Mouse (Mus musculus) forebrain, embryonic 11.5 days (tissue): ENCODE results near the gene Tle2. TPM values are rescaled to one million over a fixed set of nuclear protein-coding genes. Genes with fewer than 3 reads are reported as not detected.

Source experiments
- ATAC-seq: fragments of 200-750 bp; cut with Nextera tagmentation; replicated peaks from 2 replicates; pipeline ENCODE4 v1.8.0; 2017; ENCODE audit warnings: moderate TSS enrichment; ENCODE audit not compliant: low FRiP score
- DNase-seq: peaks from one replicate; pipeline ENCODE4 v3.0.0-alpha.2; 2017; ENCODE audit warnings: low spot score
- H3K27ac ChIP-seq: fragments of 300-500 bp; sonication (generic); 2 replicates; pipeline ENCODE4 v1.5.1; 2014; ENCODE audit warnings: low read depth, low read length
- H3K27me3 ChIP-seq: fragments of 300-500 bp; sonication (generic); 2 replicates; pipeline ENCODE4 v1.6.1; 2014; ENCODE audit warnings: mild to moderate bottlenecking, low read length, mixed read lengths; ENCODE audit not compliant: control insufficient read depth, insufficient read depth
- H3K36me3 ChIP-seq: fragments of 300-500 bp; sonication (generic); 2 replicates; pipeline ENCODE4 v1.6.1; 2014; ENCODE audit warnings: mild to moderate bottlenecking, low read length, moderate library complexity, mixed read lengths; ENCODE audit not compliant: control insufficient read depth, insufficient read depth
- H3K4me1 ChIP-seq: fragments of 300-500 bp; sonication (generic); replicated peaks from 2 replicates; pipeline ENCODE4 v1.6.1; 2014; ENCODE audit warnings: low read length, mixed read lengths; ENCODE audit not compliant: control insufficient read depth, insufficient read depth
- H3K4me2 ChIP-seq: fragments of 300-500 bp; sonication (generic); 2 replicates; pipeline ENCODE4 v1.6.1; 2014; ENCODE audit warnings: low read depth, mild to moderate bottlenecking, low read length, moderate library complexity, mixed read lengths; ENCODE audit not compliant: severe bottlenecking
- H3K4me3 ChIP-seq: fragments of 300-500 bp; sonication (generic); 2 replicates; pipeline ENCODE4 v1.5.1; 2014; ENCODE audit warnings: low read depth, low read length
- H3K9ac ChIP-seq: fragments of 300-500 bp; sonication (generic); 2 replicates; pipeline ENCODE4 v1.6.1; 2014; ENCODE audit warnings: low read length
- H3K9me3 ChIP-seq: fragments of 300-500 bp; sonication (generic); 2 replicates; pipeline ENCODE4 v1.6.1; 2016; ENCODE audit warnings: low read length, mixed read lengths; ENCODE audit not compliant: control insufficient read depth
- WGBS: fragments of 180-500 bp; shearing (Covaris S2); extraction: QIAGEN DNeasy Blood & Tissue Kit; methylation state at CpG from one replicate; pipeline ENCODE4 v1.1.7; 2014; 5-methylcytosine and 5-hydroxymethylcytosine counted together
- polyA plus RNA-seq: library from polyadenylated mRNA; unstranded; fragments of >200 nt; fragmentation: Nextera tagmentation; extraction: Ambion mirVana; gene quantifications from 2 replicates; pipeline ENCODE4 v1.2.1, GENCODE M21; 2014

The Tle2 gene
- polyA plus RNA-seq, 1 experiment from 2014 or later = 8.1 TPM

- H3K4me3 ChIP-seq = peak overlapping the region; percentile 38
- no peaks in the 10 kb centered on the region for H3K27me3 ChIP-seq
- no peak overlapping the region for H3K27ac ChIP-seq
- H3K9me3 ChIP-seq = no peaks in the 10 kb centered on the region
- peak overlapping the region; percentile 71 for H3K4me2 ChIP-seq
- peak; percentile 92 for DNase-seq
- no peaks in the 10 kb centered on the region for H3K36me3 ChIP-seq
- peaks cover 4% of the 10 kb centered on the region for H3K4me1 ChIP-seq
- ATAC-seq = peak; percentile 92
- 4% methylated on average over 37 of the region's 37 CpGs for whole genome bisulfite sequencing
- H3K9ac ChIP-seq = peak overlapping the region; percentile 58
Measured at GRCm38 (mm10) chr10:81633253-81634099, 59.1 kb downstream of the Tle2 start.

- Histone ChIP-seq H3K4me2 (no peak overlapping the region), H3K4me3 (no peak overlapping the region), H3K9me3 (no peaks in the 10 kb centered on the region), H3K36me3 (no peaks in the 10 kb centered on the region), H3K4me1 (peaks cover 4% of the 10 kb centered on the region; the same call in 1 of the 2 replicates), H3K9ac (no peak overlapping the region), H3K27me3 (no peaks in the 10 kb centered on the region), H3K27ac (no peak overlapping the region)
- DNase-seq (peak; percentile 49), ATAC-seq (no peak)
- WGBS = 20% methylated on average over 8 of the region's 8 CpGs
Measured at GRCm38 (mm10) chr10:81636338-81636737, 62.0 kb downstream of the Tle2 start.

- peaks cover 11% of the 10 kb centered on the region for H3K4me1 ChIP-seq
- DNase-seq (peak; percentile 49), ATAC-seq (no peak)
- no peak overlapping the region for H3K27ac ChIP-seq
- H3K27me3 ChIP-seq = no peaks in the 10 kb centered on the region
- H3K4me3 ChIP-seq = no peak overlapping the region
- H3K4me2 ChIP-seq = no peak overlapping the region
- H3K9me3 ChIP-seq = no peaks in the 10 kb centered on the region
- H3K36me3 ChIP-seq = no peaks in the 10 kb centered on the region
- 76% methylated on average over 6 of the region's 6 CpGs for WGBS
- H3K9ac ChIP-seq = no peak overlapping the region
Measured at GRCm38 (mm10) chr10:81638101-81638500, 63.7 kb downstream of the Tle2 start.

Other genes starting within 250 kb of the Tle2 start
- 1.9 and 2.6 TPM in 2 replicates for gene Tbxa2r, start 245.8 kb upstream of the Tle2 start, polyA plus RNA-seq
- gene Gipc3, start 231.3 kb upstream of the Tle2 start, polyA plus RNA-seq = 0.07 TPM in 1 of 2 replicates, not detected in the other
- gene Hmg20b, start 224.1 kb upstream of the Tle2 start, polyA plus RNA-seq = 109 and 111 TPM in 2 replicates
- 4.5 and 4.7 TPM in 2 replicates for gene Mfsd12, start 217.1 kb upstream of the Tle2 start, polyA plus RNA-seq
- gene 4930404N11Rik, start 208.7 kb upstream of the Tle2 start, polyA plus RNA-seq = 0.15 and 0.40 TPM in 2 replicates
- gene Fzr1, start 196.0 kb upstream of the Tle2 start, polyA plus RNA-seq = 132 and 144 TPM in 2 replicates
- 61.0 and 66.3 TPM in 2 replicates for gene Dohh, start 190.1 kb upstream of the Tle2 start, polyA plus RNA-seq
- gene Gm48551, start 190.1 kb upstream of the Tle2 start, polyA plus RNA-seq = 3.0 and 3.5 TPM in 2 replicates
- gene Gm48552, start 185.6 kb upstream of the Tle2 start, polyA plus RNA-seq = 1.1 and 3.0 TPM in 2 replicates
- gene Smim24, start 181.5 kb upstream of the Tle2 start, polyA plus RNA-seq = 2.8 and 3.3 TPM in 2 replicates
- gene Nfic, start 118.9 kb upstream of the Tle2 start, polyA plus RNA-seq = 10.5 and 10.8 TPM in 2 replicates
- 9.7 and 19.6 TPM in 2 replicates for gene Celf5, start 91.9 kb upstream of the Tle2 start, polyA plus RNA-seq
- gene Ncln, start 78.2 kb upstream of the Tle2 start, polyA plus RNA-seq = 71.8 and 72.3 TPM in 2 replicates
- gene S1pr4, start 74.4 kb upstream of the Tle2 start, polyA plus RNA-seq = 0.36 and 0.68 TPM in 2 replicates
- 0.45 and 0.68 TPM in 2 replicates for gene Gna15, start 50.3 kb upstream of the Tle2 start, polyA plus RNA-seq
- gene Gna11, start 29.4 kb upstream of the Tle2 start, polyA plus RNA-seq = 77.1 and 84.5 TPM in 2 replicates
- 324 and 355 TPM in 2 replicates for gene Aes, start 15.1 kb upstream of the Tle2 start, polyA plus RNA-seq
- gene Tle6, start 26.5 kb downstream of the Tle2 start, polyA plus RNA-seq = 3.9 and 7.7 TPM in 2 replicates
- 1.6 and 2.1 TPM in 2 replicates for gene BC025920, start 31.7 kb downstream of the Tle2 start, polyA plus RNA-seq
- 45.0 and 45.5 TPM in 2 replicates for gene Sirt6, start 53.2 kb downstream of the Tle2 start, polyA plus RNA-seq
- 3.9 and 4.1 TPM in 2 replicates for gene Ankrd24, start 54.0 kb downstream of the Tle2 start, polyA plus RNA-seq
- 5.0 and 5.2 TPM in 2 replicates for gene Gm10778, start 74.5 kb downstream of the Tle2 start, polyA plus RNA-seq
- 18.0 and 22.7 TPM in 2 replicates for gene Zfp433, start 130.3 kb downstream of the Tle2 start, polyA plus RNA-seq
- gene Gm3055, start 196.6 kb downstream of the Tle2 start, polyA plus RNA-seq = 13.9 and 16.5 TPM in 2 replicates
- 3.7 and 3.8 TPM in 2 replicates for gene Gm4767, start 237.6 kb downstream of the Tle2 start, polyA plus RNA-seq